Mouse (Mus musculus) cerebellum, adult 9-10 months (tissue): Measurements from ENCODE around the gene St7l.
A peak's percentile ranks its signal among the peaks of the same experiment; 100 is the strongest.
"Not testable (repeated sequence)": the region's sequence is repeated elsewhere in the genome, so short reads cannot be mapped to it uniquely, and the experiment has no call there.

Source experiments
- DNase-seq: peaks from one replicate; pipeline ENCODE4 v3.0.0; 2022

The St7l gene

DNA sequence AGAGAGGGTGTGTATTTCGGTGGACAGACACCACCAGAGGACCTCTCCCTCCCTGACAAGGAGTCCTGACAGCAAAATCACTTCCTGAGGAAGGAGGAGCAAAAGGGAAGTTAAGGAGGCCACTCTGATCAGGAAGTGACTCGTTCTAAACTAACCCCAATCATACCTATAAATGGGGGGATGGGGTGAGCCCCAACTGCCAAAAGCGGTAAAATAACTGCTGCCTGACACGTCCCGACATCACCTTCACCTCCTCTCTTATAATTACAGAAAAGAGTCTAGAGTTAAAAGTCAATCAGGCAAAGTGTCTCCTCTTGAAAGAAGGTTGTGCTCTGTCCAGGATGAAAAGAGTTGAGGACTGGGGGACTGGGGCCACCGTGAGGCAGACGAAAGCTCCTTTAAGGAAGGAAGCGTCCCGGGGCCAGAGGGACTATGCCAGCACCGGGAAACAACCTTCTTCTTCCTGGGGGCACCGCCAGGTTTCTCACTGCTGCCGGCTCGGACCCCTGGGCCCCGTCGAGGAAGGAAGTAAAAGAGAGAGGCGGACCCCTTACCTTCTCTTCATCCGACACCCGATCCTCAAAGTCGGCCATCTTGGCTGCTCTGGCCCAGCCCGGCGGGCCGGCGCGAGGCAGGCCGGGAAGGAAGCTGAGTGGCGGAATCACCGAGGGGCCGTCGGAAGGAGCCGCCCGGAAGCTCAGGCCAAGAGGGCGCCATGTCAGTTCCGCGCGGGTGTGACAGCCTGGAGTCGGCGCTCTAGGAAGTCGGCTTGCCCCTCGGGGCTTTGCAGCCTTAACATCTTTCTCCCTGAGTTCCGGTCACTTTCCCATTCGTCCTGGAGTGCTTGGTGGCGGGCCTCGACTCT, at the start of gene St7l, which contains the start of gene Capza1:
St7l (plus strand) TSS at position 220 of the 865 bp plus-strand sequence.
Capza1 (minus strand) TSS at position 720 of the 865 bp plus-strand sequence.
- DNase-seq, result peak; percentile 84

DNA sequence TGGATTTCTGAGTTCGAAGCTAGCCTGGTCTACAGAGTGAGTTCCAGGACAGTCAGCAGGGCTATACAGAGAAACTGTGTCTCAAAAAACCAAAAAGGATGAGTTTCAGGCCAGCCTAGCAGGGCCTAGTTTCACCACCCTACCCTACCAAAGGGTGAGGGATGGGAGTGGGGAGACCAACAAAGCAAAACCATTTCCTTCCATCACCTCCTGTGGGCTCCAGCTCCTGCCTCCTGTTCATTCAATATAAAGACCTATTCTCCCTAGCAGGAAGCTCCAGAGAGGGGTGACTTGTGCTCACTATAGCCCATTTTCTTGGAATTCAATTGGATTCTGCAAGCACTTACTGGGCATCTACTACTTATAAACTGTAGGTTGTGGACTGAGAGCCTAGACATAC, 49.1 kb upstream of the St7l start:
- DNase-seq, result no peak

GRCm38 (mm10) chr3:104815346-104815745, 48.5 kb upstream of the St7l start:
- DNase-seq, result no peak

GRCm38 (mm10) chr3:104816130-104816529, 47.7 kb upstream of the St7l start:
- DNase-seq, result no peak

DNA sequence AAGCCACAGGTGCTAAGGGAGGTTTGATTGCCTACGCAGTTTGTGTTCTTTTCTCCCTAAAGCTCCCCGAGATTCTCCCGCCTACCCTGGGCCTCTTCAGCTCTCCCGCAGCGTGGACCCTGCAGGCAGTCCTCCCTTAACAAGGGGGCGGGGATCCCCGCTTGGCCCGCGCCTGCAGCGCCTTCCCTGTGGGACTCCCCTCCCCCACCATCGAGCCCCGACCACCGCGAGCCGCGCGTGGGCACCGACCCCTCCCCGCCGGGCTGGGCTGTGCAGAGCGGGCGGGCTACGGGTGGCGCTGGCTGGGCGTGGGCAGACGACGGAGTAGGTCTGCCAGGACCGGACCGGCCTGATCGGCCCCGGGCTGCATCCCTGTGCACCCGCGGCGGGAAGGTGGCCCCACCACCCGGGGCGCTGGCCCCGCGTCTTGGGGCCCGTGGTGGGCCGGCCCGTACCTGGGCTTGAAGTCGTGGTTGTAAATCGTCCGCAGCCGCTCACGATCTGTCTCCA, 46.3 kb upstream of the St7l start:
- DNase-seq, result no peak

- peak; percentile 14 for DNase-seq
These were observed 45.6 kb upstream of the St7l start, which contains the start of gene Mov10 for GRCm38 (mm10) chr3:104817991-104818748. Gene Mov10, minus strand, starts transcription at chr3:104818563.

GRCm38 (mm10) chr3:104818749-104819134, 45.1 kb upstream of the St7l start:
- DNase-seq, result peak; percentile 5

GRCm38 (mm10) chr3:104820426-104820825, 43.4 kb upstream of the St7l start:
- no peak for DNase-seq

GRCm38 (mm10) chr3:104822413-104822812, 41.4 kb upstream of the St7l start:
- DNase-seq, result no peak

GRCm38 (mm10) chr3:104835797-104836196, 28.0 kb upstream of the St7l start:
- DNase-seq, result no peak

DNA sequence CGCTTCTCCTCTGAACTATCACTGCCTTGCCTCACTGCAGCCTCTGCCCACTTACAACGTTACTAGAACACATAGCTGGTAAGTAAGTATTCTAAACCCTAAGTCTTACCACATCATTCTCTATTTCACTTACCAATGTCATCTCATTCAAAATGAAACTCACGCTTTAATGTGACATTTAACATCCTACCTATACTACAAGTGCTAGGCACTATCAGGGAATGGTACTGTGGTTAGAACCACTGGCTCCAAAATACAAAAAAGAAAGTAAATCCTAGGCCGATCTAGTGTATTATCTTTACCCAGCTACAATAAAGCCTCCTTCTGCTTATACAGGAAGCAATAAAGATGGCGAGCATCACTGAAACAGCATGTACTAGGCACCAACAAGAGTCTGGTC, 22.8 kb upstream of the St7l start:
- no peak for DNase-seq

DNA sequence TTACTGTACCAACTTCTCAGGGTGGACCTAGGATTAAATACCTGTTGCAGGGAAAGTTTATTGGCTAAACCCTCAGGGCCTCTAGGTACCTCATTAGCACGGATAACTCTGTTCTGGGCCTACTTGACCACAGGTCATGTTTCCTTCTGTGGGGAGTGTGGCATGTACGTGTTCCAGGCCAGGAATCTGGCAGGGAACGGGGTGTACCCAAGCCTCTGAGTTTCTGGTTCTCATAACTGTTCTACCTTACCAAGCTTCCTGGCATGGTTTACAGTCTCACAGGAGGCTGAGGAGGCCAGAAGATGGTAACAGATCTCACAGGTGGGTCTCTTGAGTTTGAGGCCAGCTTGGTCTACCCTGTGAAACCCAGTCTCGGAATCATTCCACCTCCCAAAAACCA, 17.2 kb upstream of the St7l start:
- DNase-seq, result no peak

GRCm38 (mm10) chr3:104854465-104854864, 9.3 kb upstream of the St7l start:
- DNase-seq, result no peak

GRCm38 (mm10) chr3:104854866-104855265, 8.9 kb upstream of the St7l start:
- no peak for DNase-seq

GRCm38 (mm10) chr3:104856106-104856505, 7.7 kb upstream of the St7l start:
- DNase-seq, result no peak

- no peak for DNase-seq
These were observed 5.2 kb upstream of the St7l start for GRCm38 (mm10) chr3:104858560-104858959.

GRCm38 (mm10) chr3:104864651-104865340, 991 bp downstream of the St7l start:
- peak; percentile 87 for DNase-seq

DNA sequence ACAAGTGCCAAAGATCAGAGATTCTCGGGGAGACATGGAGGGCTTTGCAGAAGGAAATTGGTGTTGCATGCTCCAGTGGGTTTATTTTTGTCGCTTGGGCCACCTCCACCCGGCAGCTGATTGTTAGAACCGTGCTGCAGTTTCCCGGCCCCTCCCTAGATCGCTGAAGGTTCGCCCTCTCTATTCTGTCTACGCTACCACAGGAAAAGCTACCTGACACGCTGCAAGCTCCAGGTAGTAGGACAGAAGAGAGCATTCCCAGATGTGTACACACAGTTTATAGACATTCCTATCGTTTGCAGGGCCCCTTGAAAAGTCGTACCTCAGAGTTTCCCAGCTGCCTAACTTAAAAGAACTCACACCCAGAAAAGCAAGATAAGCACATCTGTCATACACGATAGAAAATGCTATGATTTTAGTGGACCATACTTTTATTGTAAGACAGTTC, 1.6 kb downstream of the St7l start:
- DNase-seq, result no peak

DNA sequence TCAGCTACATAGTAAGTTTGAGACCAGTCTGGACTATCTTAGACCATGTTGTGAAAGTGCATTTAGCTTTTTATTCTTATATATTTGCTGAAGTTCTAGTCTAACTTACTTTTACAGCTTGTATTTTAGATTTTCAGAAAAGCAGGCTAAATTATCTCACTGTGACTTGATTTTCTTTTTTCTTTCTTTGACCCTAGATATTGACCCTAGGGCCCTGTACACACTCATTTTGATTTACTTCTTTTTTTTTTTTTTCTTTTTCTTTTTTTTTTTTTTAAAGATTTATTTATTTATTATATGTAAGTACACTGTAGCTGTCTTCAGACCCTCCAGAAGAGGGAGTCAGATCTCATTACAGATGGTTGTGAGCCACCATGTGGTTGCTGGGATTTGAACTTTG, 2.9 kb downstream of the St7l start:
- not testable (repeated sequence) for DNase-seq

- no peak for DNase-seq
These were observed 5.8 kb downstream of the St7l start for GRCm38 (mm10) chr3:104869611-104870010.

- no peak for DNase-seq
These were observed 24.8 kb downstream of the St7l start for GRCm38 (mm10) chr3:104888585-104888984.

GRCm38 (mm10) chr3:104896141-104896540, 32.3 kb downstream of the St7l start:
- DNase-seq, result no peak

DNA sequence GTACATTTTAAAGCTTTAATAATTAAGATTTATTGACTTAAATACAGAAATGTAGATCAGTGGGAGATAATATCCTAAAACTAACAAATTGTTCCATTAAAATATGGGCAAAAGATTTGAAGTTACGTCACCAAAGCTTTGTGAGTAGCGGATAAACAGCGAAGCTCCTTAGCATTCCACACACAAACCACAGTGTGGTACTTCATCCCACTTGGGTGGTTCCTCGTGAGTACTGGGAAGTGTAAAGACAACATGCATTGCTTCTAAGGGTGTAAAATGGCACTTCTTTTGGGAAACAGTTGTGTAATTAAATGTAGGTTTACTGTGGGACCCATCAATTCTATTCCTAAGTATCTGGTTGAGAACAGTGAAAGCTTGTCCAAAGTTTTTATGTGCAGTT, 37.3 kb downstream of the St7l start:
- DNase-seq, result no peak
